Mouse (Mus musculus) layer of hippocampus, adult 2 months (tissue): ENCODE data around the gene Tal1. TPM values are rescaled to one million over a fixed set of nuclear protein-coding genes. Genes with fewer than 3 reads are reported as not detected.
A peak's percentile ranks its signal among the peaks of the same experiment; 100 is the strongest.

ENCODE experiments used
- DNase-seq, 2 experiments: peaks; one replicate each; pipeline ENCODE4 v3.0.0; 2022; ENCODE audit warnings: low spot score in 2 of 2
- H3K27ac ChIP-seq: fragments of 200-600 bp; 2 replicates; pipeline ENCODE4 v1.8.1; 2022
- H3K4me3 ChIP-seq: fragments of 200-600 bp; 2 replicates; pipeline ENCODE4 v1.8.1; 2022; ENCODE audit warnings: mild to moderate bottlenecking
- CTCF ChIP-seq: fragments of 200-600 bp; conservative IDR thresholded peaks from 2 replicates; pipeline ENCODE4 v1.8.1; 2022; ENCODE audit warnings: antibody characterized with exemption, mild to moderate bottlenecking, moderate library complexity
- total RNA-seq, 2 experiments: library from RNA; stranded (reverse); gene quantifications; 2 replicates each; pipeline ENCODE4 v1.2.3; 2021

The Tal1 gene
- total RNA-seq, 2 experiments from 2014 or later = 0.86 to 1.0 TPM

- Histone ChIP-seq H3K4me3 (peak overlapping the region; percentile 53), H3K27ac (no peak overlapping the region)
- no peak for DNase-seq
- TF ChIP-seq CTCF = no peak
Observed at GRCm38 (mm10) chr4:115095671-115096434, 39.6 kb downstream of the Tal1 start.

DNA sequence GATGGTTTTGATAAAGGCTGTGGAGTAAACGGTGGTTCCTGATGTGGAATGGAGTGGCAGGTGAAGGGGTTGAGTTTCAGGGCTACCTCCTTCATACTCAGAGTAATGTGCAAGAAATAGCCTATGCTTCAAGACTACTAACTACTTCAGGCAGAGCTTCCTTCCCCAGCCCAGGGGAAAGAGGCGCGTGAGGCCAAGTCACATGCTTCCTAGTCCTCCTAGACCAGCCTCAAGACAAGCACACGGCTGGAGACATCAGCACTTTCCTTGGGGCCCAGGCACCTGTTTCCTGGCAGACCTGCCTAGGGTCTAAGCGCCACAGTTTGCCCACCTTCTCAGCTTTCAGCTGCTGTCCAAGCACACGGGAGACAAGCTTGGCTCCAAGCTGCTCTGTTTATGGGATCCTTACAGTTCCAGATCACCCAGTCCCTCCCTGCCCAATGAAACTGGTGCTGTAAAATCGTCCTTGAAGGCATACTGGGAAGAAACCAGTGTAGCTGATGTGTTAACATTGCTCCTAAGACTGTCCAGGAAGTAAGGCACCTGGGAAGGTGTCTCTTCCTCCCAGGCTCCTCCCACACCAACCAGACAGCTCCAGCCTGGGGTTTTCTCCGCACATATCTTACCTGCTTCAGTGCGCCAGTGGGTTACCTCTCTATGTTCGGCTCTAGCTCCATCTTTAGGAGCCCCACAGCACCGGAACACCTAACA, 40.4 kb downstream of the Tal1 start:
- TF ChIP-seq CTCF = no peak
- H3K27ac ChIP-seq = no peak overlapping the region
- H3K4me3 ChIP-seq = no peak overlapping the region
- no peak for DNase-seq

GRCm38 (mm10) chr4:115097146-115097496, 40.9 kb downstream of the Tal1 start:
- TF ChIP-seq CTCF = peak; percentile 75
- H3K4me3 ChIP-seq = no peak overlapping the region
- no peak overlapping the region for H3K27ac ChIP-seq
- DNase-seq = no peak

- peak; percentile 98 for TF ChIP-seq CTCF
- DNase-seq = peak; percentile 61 to 77
- H3K4me3 ChIP-seq = no peak overlapping the region
- no peak overlapping the region for H3K27ac ChIP-seq
Observed at GRCm38 (mm10) chr4:115101682-115102081, 45.5 kb downstream of the Tal1 start.

- H3K27ac ChIP-seq = no peak overlapping the region
- TF ChIP-seq CTCF = no peak
- no peak overlapping the region for H3K4me3 ChIP-seq
- DNase-seq = peak in 1 of 2 experiments; percentile 13
Observed at GRCm38 (mm10) chr4:115103510-115103909, 47.3 kb downstream of the Tal1 start.

DNA sequence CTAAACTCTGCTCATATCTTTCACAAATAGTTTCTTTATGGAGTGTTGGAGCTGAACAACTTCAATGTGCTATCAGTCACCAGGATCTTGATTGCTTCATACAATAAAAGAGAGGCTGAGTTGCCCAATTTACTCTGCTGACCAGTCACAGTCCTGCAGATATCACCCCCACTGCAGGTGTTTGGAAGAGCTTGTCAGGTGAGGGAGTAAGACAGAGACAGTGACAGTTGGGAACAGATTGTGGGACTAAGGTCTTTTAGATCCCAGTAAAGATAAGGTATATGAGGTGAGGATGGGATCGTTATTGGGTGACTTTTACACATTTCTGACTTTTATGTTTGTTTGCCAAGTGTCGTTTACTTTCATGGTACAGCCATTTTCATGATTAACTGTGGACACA, 54.9 kb downstream of the Tal1 start:
- no peak for DNase-seq
- Histone ChIP-seq H3K27ac (no peak overlapping the region), H3K4me3 (no peak overlapping the region)
- TF ChIP-seq CTCF = no peak

GRCm38 (mm10) chr4:115113266-115113665, 57.0 kb downstream of the Tal1 start:
- Histone ChIP-seq H3K4me3 (no peak overlapping the region), H3K27ac (no peak overlapping the region)
- DNase-seq = no peak
- peak; percentile 16; the same call in 1 of the 2 replicates for TF ChIP-seq CTCF

GRCm38 (mm10) chr4:115119642-115120041, 63.4 kb downstream of the Tal1 start:
- no peak overlapping the region for H3K4me3 ChIP-seq
- no peak for TF ChIP-seq CTCF
- H3K27ac ChIP-seq = no peak overlapping the region
- no peak for DNase-seq

DNA sequence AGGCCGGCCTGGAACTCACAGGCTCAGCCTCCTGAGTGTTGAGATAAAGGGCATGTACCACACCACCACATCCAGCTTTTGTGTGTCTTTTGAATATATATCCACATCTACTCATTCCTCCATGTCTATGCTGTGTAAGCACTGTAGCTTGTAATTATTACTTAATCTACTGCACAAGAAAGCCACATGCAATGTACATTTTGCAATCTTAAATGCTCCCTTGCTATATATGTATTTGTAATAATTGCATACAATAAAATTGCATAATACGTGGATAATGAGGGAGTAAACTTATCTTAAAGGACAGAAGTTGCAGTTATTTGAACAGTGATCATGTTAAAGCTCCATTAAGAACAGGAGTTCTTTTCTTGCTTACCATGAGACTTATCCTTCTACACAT, 64.9 kb downstream of the Tal1 start:
- TF ChIP-seq CTCF = no peak

More for the DNA sequence above, 64.9 kb downstream of the Tal1 start:
- Histone ChIP-seq H3K4me3 (no peak overlapping the region), H3K27ac (no peak overlapping the region)
- DNase-seq = no peak

Other genes with a start within 250 kb of the Tal1 start
- gene Gm12830, start 234.7 kb upstream of the Tal1 start, total RNA-seq = not detected
- under 1 TPM in 1 of 2 experiments, not detected in 1; 0.18 TPM for gene Foxd2, start 147.6 kb upstream of the Tal1 start, total RNA-seq
- gene Foxe3, start 130.4 kb upstream of the Tal1 start, total RNA-seq = not detected
- 10 to 100 TPM; 64.7 to 67.1 TPM for gene Cmpk1, start 69.2 kb upstream of the Tal1 start, total RNA-seq
- gene Stil, start 56.3 kb upstream of the Tal1 start, total RNA-seq = under 1 TPM; 0.27 to 0.69 TPM
- gene Pdzk1ip1, start 32.3 kb downstream of the Tal1 start, total RNA-seq = under 1 TPM in 1 of 2 experiments, not detected in 1; 0.96 TPM
- gene Cyp4x1, start 77.9 kb downstream of the Tal1 start, total RNA-seq = 1 to 10 TPM; 8.2 to 8.3 TPM
- gene Cyp4a29, start 185.7 kb downstream of the Tal1 start, total RNA-seq = not detected
- gene Cyp4a12a, start 242.6 kb downstream of the Tal1 start, total RNA-seq = not detected